Mouse (Mus musculus) hindbrain, embryonic 11.5 days (tissue): Measurements from ENCODE around the gene Unc5c. TPM values are rescaled to one million over a fixed set of nuclear protein-coding genes. Genes with fewer than 3 reads are reported as not detected.
A peak's percentile ranks its signal among the peaks of the same experiment; 100 is the strongest.

Experiments
- ATAC-seq: fragments of 200-750 bp; cut with Nextera tagmentation; 2 replicates; pipeline ENCODE4 v1.8.0; 2017; ENCODE audit warnings: mild to moderate bottlenecking, moderate TSS enrichment, moderate library complexity; ENCODE audit not compliant: low FRiP score
- DNase-seq: peaks from one replicate; pipeline ENCODE4 v3.0.0-alpha.2; 2015; ENCODE audit warnings: low spot score
- H3K27ac ChIP-seq: fragments of 300-500 bp; sonication (generic); 2 replicates; pipeline ENCODE4 v1.5.1; 2014; ENCODE audit warnings: mild to moderate bottlenecking, low read depth, low read length
- H3K27me3 ChIP-seq: fragments of 300-500 bp; sonication (generic); 2 replicates; pipeline ENCODE4 v1.6.1; 2014; ENCODE audit warnings: mild to moderate bottlenecking, low read length, moderate library complexity, mixed read lengths; ENCODE audit not compliant: control insufficient read depth, insufficient read depth
- H3K36me3 ChIP-seq: fragments of 300-500 bp; sonication (generic); 2 replicates; pipeline ENCODE4 v1.6.1; 2014; ENCODE audit warnings: mild to moderate bottlenecking, low read length, moderate library complexity, mixed read lengths; ENCODE audit not compliant: control insufficient read depth, insufficient read depth
- H3K4me1 ChIP-seq: fragments of 300-500 bp; sonication (generic); replicated peaks from 2 replicates; pipeline ENCODE4 v1.6.1; 2014; ENCODE audit warnings: low read length, mixed read lengths; ENCODE audit not compliant: control insufficient read depth, insufficient read depth
- H3K4me2 ChIP-seq: fragments of 300-500 bp; sonication (generic); replicated peaks from 2 replicates; pipeline ENCODE4 v1.6.1; 2014; ENCODE audit warnings: mild to moderate bottlenecking, low read depth, low read length
- H3K4me3 ChIP-seq: fragments of 300-500 bp; sonication (generic); 2 replicates; pipeline ENCODE4 v1.5.1; 2014; ENCODE audit warnings: low read depth, low read length
- H3K9ac ChIP-seq: fragments of 300-500 bp; sonication (generic); 2 replicates; pipeline ENCODE4 v1.6.1; 2014; ENCODE audit warnings: low read depth, low read length
- H3K9me3 ChIP-seq: fragments of 300-500 bp; sonication (generic); 2 replicates; pipeline ENCODE4 v1.6.1; 2016; ENCODE audit warnings: low read length; ENCODE audit not compliant: control insufficient read depth
- WGBS: fragments of 180-500 bp; shearing (Covaris S2); extraction: QIAGEN DNeasy Blood & Tissue Kit; methylation state at CpG from one replicate; pipeline ENCODE4 v1.1.7; 2014; 5-methylcytosine and 5-hydroxymethylcytosine counted together
- polyA plus RNA-seq: library from polyadenylated mRNA; unstranded; fragments of >200 nt; fragmentation: Nextera tagmentation; extraction: Ambion mirVana; gene quantifications from 2 replicates; pipeline ENCODE4 v1.2.1, GENCODE M21; 2014

The Unc5c gene
- polyA plus RNA-seq, 1 experiment from 2014 or later = 19.5 TPM

DNA sequence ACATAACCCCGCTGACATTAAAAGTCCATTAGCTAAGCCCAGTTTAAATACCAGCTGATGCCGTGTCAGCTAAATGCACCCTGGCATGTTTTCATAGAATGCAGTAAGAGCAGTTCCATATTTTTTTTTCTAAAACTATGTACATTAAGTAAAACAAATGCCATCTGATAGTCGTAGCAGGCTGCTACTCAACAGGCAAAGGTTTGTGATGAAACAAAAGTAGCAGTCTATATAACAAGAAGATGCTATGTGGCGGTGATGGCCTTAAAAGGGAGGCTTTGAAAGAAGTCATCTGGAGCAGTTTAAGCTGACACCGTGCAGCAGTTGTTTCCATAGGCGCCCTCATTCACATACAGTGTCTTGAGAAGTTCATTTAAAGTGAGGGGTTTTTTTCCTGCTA, 10.9 kb downstream of the Unc5c start:
- Histone ChIP-seq H3K9ac (no peak overlapping the region), H3K27ac (no peak overlapping the region), H3K4me2 (no peak overlapping the region), H3K27me3 (no peaks in the 10 kb centered on the region), H3K9me3 (no peaks in the 10 kb centered on the region), H3K4me3 (no peak overlapping the region), H3K36me3 (no peaks in the 10 kb centered on the region), H3K4me1 (no peaks in the 10 kb centered on the region)
- ATAC-seq = 0 out of 2 replicates have a peak, but pooled peaks have one; percentile 7
- WGBS = 53% methylated on average over 6 of the region's 6 CpGs
- DNase-seq = no peak

GRCm38 (mm10) chr3:141476670-141477069, 11.7 kb downstream of the Unc5c start:
- no peaks in the 10 kb centered on the region for H3K4me1 ChIP-seq
- DNase-seq (peak; percentile 60), ATAC-seq (peak; percentile 89)
- H3K9ac ChIP-seq = no peak overlapping the region
- no peak overlapping the region for H3K4me2 ChIP-seq
- H3K27me3 ChIP-seq = no peaks in the 10 kb centered on the region
- no peak overlapping the region for H3K27ac ChIP-seq
- 29% methylated on average over 3 of the region's 3 CpGs for WGBS
- no peaks in the 10 kb centered on the region for H3K36me3 ChIP-seq
- no peak overlapping the region for H3K4me3 ChIP-seq
- no peaks in the 10 kb centered on the region for H3K9me3 ChIP-seq

- WGBS = 85% methylated on average over 4 of the region's 4 CpGs
- H3K4me2 ChIP-seq = no peak overlapping the region
- no peak for DNase-seq
- no peaks in the 10 kb centered on the region for H3K36me3 ChIP-seq
- H3K9ac ChIP-seq = no peak overlapping the region
- H3K4me1 ChIP-seq = no peaks in the 10 kb centered on the region
- H3K27ac ChIP-seq = no peak overlapping the region
- ATAC-seq = no peak
- no peaks in the 10 kb centered on the region for H3K9me3 ChIP-seq
- no peaks in the 10 kb centered on the region for H3K27me3 ChIP-seq
- H3K4me3 ChIP-seq = no peak overlapping the region
Observed at GRCm38 (mm10) chr3:141482465-141482864, 17.4 kb downstream of the Unc5c start.

- Histone ChIP-seq H3K27ac (no peak overlapping the region), H3K4me3 (no peak overlapping the region), H3K4me1 (no peaks in the 10 kb centered on the region), H3K36me3 (no peaks in the 10 kb centered on the region), H3K9me3 (no peaks in the 10 kb centered on the region), H3K27me3 (no peaks in the 10 kb centered on the region), H3K4me2 (no peak overlapping the region), H3K9ac (no peak overlapping the region)
- 80% methylated on average over 2 of the region's 2 CpGs for WGBS
- DNase-seq = no peak
- no peak for ATAC-seq
Observed at GRCm38 (mm10) chr3:141483665-141484431, 18.8 kb downstream of the Unc5c start.

DNA sequence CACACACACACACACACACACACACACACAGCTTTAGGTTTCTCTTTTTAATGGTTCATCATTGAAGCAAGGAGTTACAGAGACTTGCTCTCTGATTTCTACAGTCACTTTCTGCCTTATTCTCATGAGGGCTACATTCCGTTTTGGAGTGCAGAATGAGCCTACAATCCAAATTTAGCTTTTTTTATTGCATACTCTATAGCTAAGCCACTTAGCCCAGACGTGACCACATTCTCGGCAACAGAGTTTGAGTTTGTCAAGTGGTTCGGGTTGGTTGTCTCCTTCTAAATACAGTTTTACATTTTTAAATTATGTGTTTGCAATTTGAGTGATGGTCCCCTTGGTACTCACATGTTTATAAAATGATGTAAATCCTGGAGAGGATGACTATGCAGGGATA, 20.2 kb downstream of the Unc5c start:
- WGBS = 89% methylated on average over 4 of the region's 4 CpGs

DNA sequence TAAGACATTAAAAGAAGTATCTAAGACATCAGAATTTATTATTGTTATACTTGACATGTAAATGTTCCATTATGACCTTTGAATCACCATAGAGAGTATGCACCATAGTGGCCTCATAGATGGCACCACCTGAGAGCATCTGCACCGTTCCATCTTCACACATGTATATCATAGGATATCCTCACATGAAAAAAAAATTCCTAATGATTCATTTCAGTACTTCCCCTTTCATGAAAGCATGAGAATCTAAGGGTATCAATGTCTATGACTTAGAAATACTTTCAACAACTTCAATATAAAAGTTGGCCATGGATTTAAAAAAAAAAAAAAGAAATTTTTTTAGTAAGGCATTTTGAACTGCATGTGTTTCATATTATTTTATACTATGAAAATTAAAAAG, 25.6 kb downstream of the Unc5c start:
- Histone ChIP-seq H3K4me3 (no peak overlapping the region), H3K27ac (no peak overlapping the region), H3K4me1 (0 out of 2 replicates have a peak, but pooled peaks cover 2% of the 10 kb centered on the region), H3K36me3 (no peaks in the 10 kb centered on the region), H3K27me3 (no peaks in the 10 kb centered on the region), H3K9me3 (no peaks in the 10 kb centered on the region), H3K9ac (no peak overlapping the region), H3K4me2 (no peak overlapping the region)
- DNase-seq = no peak
- 87% methylated on average over 1 of the region's 1 CpGs for WGBS
- no peak for ATAC-seq

More for the DNA sequence above, 20.2 kb downstream of the Unc5c start:
- Histone ChIP-seq H3K4me2 (no peak overlapping the region), H3K4me1 (no peaks in the 10 kb centered on the region), H3K4me3 (no peak overlapping the region), H3K9ac (no peak overlapping the region), H3K27me3 (no peaks in the 10 kb centered on the region), H3K36me3 (no peaks in the 10 kb centered on the region), H3K27ac (no peak overlapping the region), H3K9me3 (no peaks in the 10 kb centered on the region)
- ATAC-seq (no peak), DNase-seq (no peak)

DNA sequence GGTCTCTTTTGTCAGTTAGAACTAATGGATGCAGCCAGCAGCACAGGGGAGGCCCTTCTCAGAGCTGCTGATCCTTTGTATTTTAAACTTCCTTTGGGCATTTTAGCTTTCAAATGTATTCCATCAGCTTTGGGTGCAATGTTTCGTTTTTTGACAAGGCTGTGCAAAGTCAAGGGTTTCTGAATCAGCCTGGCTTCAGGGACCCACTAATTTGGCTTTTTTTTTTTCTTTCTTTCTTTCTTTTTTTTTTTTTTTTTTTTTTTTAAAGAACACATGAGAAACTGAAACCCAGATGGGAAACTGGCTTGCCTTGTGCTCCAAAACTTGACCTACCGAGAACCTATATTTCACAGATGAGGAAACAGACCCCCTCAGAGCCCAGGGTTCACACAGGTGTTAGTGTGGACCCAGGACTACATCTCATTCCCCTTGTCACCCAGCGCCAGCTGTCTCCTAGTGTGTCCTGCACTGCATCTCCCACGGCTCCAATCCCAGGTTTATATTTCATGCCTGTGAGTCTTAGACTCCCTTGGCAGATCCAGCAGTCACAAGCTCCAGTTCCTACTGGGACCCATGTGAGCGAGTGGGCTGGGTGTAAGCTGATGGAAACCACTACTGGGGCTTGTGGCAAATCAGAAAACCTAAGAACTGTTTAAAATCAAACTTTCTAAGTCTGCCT, 26.4 kb downstream of the Unc5c start:
- Histone ChIP-seq H3K27me3 (no peaks in the 10 kb centered on the region), H3K4me3 (no peak overlapping the region), H3K36me3 (no peaks in the 10 kb centered on the region), H3K27ac (no peak overlapping the region), H3K9me3 (no peaks in the 10 kb centered on the region), H3K4me1 (0 out of 2 replicates have a peak, but pooled peaks cover 2% of the 10 kb centered on the region), H3K9ac (no peak overlapping the region), H3K4me2 (no peak overlapping the region)
- WGBS = 32% methylated on average over 5 of the region's 5 CpGs
- DNase-seq = peak; percentile 22
- peak; percentile 19; the same call in 1 of the 2 replicates for ATAC-seq

DNA sequence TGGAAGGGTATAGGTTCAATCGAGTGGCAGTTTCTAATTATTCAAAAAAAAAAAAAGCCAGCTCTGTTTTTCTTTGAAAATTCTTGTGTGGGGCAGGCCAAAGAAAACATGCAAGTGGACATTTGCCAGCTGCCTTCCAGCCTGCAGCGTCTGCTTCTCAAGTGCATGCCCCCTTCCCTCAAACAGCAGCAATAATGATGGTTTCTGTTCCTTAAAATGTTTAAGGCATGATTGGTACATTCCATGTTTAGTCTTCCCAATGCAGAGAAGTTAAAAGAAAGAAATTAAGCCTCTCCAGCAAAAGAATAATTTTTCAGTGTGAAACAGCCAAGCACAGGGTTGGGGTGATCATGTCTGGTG, 26.9 kb downstream of the Unc5c start:
- H3K4me3 ChIP-seq = no peak overlapping the region
- no peaks in the 10 kb centered on the region for H3K27me3 ChIP-seq
- H3K9ac ChIP-seq = no peak overlapping the region
- ATAC-seq (no peak), DNase-seq (no peak)
- H3K4me2 ChIP-seq = no peak overlapping the region
- 66% methylated on average over 2 of the region's 2 CpGs for WGBS
- H3K27ac ChIP-seq = no peak overlapping the region
- H3K36me3 ChIP-seq = no peaks in the 10 kb centered on the region
- 0 out of 2 replicates have a peak, but pooled peaks cover 2% of the 10 kb centered on the region for H3K4me1 ChIP-seq
- H3K9me3 ChIP-seq = no peaks in the 10 kb centered on the region

GRCm38 (mm10) chr3:141493000-141493399, 28.0 kb downstream of the Unc5c start:
- Histone ChIP-seq H3K36me3 (no peaks in the 10 kb centered on the region), H3K4me2 (no peak overlapping the region), H3K27ac (no peak overlapping the region), H3K9me3 (no peaks in the 10 kb centered on the region), H3K9ac (no peak overlapping the region), H3K4me3 (no peak overlapping the region), H3K27me3 (no peaks in the 10 kb centered on the region), H3K4me1 (0 out of 2 replicates have a peak, but pooled peaks cover 2% of the 10 kb centered on the region)
- DNase-seq = no peak
- ATAC-seq = no peak
- WGBS = 78% methylated on average over 3 of the region's 3 CpGs
